Mouse (Mus musculus): ENCODE data around the gene 9230113P08Rik. TPM values are rescaled to one million over a fixed set of nuclear protein-coding genes. Genes with fewer than 3 reads are reported as not detected.

9230113P08Rik gene
- 0.19 TPM for polyA plus RNA-seq (2017; shearing (Covaris generic))

GRCm38 (mm10) chr9:35908123-35908522, at the start of gene 9230113P08Rik:
TSS of gene 9230113P08Rik (plus strand) at chr9:35908423.

Other genes with a start within 250 kb of the 9230113P08Rik start
- not detected for gene Pate1, start 221.0 kb upstream of the 9230113P08Rik start, polyA plus RNA-seq (2017; shearing (Covaris generic))
- not detected for gene Gm17677, start 167.4 kb upstream of the 9230113P08Rik start, polyA plus RNA-seq (2017; shearing (Covaris generic))
- not detected for gene Gm17727, start 130.3 kb upstream of the 9230113P08Rik start, polyA plus RNA-seq (2017; shearing (Covaris generic))
- not detected for gene Gm27235, start 118.3 kb upstream of the 9230113P08Rik start, polyA plus RNA-seq (2017; shearing (Covaris generic))
- not detected for gene D730048I06Rik, start 118.3 kb upstream of the 9230113P08Rik start, polyA plus RNA-seq (2017; shearing (Covaris generic))
- gene 9230110F15Rik, start 64.3 kb upstream of the 9230113P08Rik start, polyA plus RNA-seq (2017; shearing (Covaris generic)), result not detected
- gene Gm5916, start 220.4 kb downstream of the 9230113P08Rik start, polyA plus RNA-seq (2017; shearing (Covaris generic)), result not detected